Mouse (Mus musculus): ENCODE data around the gene Spata6. TPM values are rescaled to one million over a fixed set of nuclear protein-coding genes. Genes with fewer than 3 reads are reported as not detected.

Spata6 gene
- total RNA-seq, 2 experiments from 2014 or later: 16.9 to 20.0 TPM

DNA sequence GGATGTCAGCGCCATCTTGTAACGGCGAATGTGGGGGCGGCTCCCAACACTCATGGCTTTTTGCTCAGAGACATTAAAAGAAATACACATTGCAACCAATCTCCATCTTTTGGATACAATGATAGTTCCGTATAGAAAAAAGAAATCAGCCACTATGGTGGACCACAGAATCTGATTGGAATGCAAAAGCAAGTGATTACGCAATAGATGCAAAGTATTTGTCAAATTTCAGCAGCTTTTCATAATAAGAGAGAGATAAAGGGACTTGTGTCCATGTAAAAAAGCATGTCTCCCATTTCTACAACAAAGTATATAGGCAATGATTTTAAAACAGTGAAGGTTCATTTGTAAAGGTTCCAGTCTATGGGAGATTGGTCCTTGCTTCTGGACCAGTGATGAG, 119.1 kb downstream of the Spata6 start:
- no peak for DNase-seq

DNA sequence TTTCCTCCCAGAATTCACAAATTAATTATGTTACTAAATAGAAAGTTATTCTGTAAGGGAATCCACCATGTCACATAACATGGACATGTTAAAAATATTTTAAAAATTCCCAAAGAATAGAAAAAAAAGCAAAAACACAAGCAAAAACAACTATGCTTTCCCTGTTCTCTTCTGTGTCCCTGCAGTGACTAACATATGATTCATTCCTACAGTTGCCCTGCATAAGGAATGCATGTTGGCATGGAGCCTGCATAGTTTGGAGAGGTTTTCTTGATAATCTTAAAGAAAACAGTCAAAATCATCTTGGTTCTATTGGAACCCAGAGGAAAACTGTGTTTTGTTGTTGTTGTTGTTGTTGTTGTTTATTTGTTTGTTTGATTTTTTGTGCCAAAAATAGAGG, 132.8 kb downstream of the Spata6 start:
- DNase-seq: no peak

DNA sequence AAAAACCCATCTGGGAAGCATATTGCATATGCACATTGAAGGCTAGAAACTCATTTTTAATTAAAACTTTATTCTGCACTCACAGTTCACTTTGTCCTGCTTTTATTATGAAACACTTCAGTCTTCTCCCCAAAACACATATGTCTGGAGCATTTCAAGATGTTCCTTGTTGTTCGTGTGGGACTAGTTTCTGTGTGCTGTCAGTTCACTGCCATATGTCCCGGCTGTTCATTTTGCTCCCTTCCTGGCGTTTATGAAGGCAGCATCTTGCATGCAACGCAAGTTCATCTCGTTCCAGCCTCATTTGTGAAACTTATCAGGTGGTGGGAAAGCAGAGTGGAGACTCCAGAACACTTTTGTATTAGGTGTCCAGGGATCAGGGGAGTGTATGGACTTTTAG, 146.9 kb downstream of the Spata6 start:
- no peak for DNase-seq

DNA sequence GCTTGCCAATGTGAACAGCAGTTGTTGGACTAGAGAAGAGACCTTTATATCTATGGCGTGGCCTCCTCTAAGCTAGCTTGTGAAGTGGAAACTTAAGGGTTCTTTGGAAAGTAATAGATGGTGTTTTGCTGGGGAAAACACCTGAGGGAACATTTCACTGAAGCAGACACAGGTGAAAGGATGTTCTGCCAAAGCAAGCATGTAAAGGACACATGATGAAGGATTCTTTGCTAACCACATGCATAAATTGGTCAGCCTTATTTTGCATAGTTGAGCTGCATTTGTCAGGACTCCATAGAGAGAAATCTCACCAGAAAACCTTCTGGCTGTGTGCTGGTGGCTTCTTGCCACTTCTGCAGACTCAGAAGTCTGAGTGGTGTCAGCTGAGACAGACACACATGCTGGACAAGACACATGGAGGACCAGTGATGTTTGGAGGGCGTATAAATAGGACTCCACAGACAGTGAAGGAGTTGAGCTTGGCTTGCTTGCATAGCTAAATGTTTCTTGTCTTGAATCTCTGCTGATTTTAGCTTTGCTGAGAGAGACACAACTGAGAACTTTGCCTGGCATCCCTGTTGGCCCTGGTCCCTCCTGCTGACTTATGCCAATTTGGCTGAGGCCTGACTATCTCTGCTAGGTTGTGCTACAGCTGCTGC, 148.1 kb downstream of the Spata6 start:
- no peak for DNase-seq

Other genes with a start within 250 kb of the Spata6 start
- gene Slc5a9, start 182.9 kb downstream of the Spata6 start, total RNA-seq (2021): not detected
- not detected for gene Skint8, start 199.4 kb downstream of the Spata6 start, total RNA-seq (2021)